Mouse (Mus musculus): ENCODE data around the gene Pon3. TPM values are rescaled to one million over a fixed set of nuclear protein-coding genes. Genes with fewer than 3 reads are reported as not detected.

Pon3 gene
- polyA plus RNA-seq, 1 experiment from 2014 or later: 62.9 TPM

GRCm38 (mm10) chr6:5179189-5179588 lies 76.9 kb downstream of the Pon3 start:
- ATAC-seq: no peak
- Histone ChIP-seq H3K9ac (ENCODE audit: low read depth, low read length) (no peak overlapping the region), H3K27ac (ENCODE audit: low read depth, low read length) (no peak overlapping the region), H3K9me3 (ENCODE audit: control insufficient read depth) (no peaks in the 10 kb centered on the region), H3K4me1 (replicated peaks; ENCODE audit: control insufficient read depth, insufficient read depth, low read length) (no peaks in the 10 kb centered on the region), H3K4me3 (ENCODE audit: low read depth, low read length) (no peak overlapping the region), H3K4me2 (replicated peaks; ENCODE audit: low read depth) (no peak overlapping the region), H3K36me3 (ENCODE audit: control insufficient read depth, insufficient read depth) (no peaks in the 10 kb centered on the region), H3K27me3 (replicated peaks; ENCODE audit: control insufficient read depth, insufficient read depth, low read length) (no peaks in the 10 kb centered on the region)
- WGBS: 94% methylated on average over 6 of the region's 6 CpGs
- no peak for TF ChIP-seq CTCF (IDR thresholded peaks at IDR 0.05; ENCODE audit: low read depth)

GRCm38 (mm10) chr6:5177967-5178891 lies 77.9 kb downstream of the Pon3 start:
- Histone ChIP-seq H3K4me1 (replicated peaks; ENCODE audit: control insufficient read depth, insufficient read depth, low read length) (no peaks in the 10 kb centered on the region), H3K4me2 (replicated peaks; ENCODE audit: low read depth) (no peak overlapping the region), H3K9me3 (ENCODE audit: control insufficient read depth) (no peaks in the 10 kb centered on the region), H3K27me3 (replicated peaks; ENCODE audit: control insufficient read depth, insufficient read depth, low read length) (no peaks in the 10 kb centered on the region), H3K27ac (ENCODE audit: low read depth, low read length) (no peak overlapping the region), H3K9ac (ENCODE audit: low read depth, low read length) (no peak overlapping the region), H3K4me3 (ENCODE audit: low read depth, low read length) (no peak overlapping the region), H3K36me3 (ENCODE audit: control insufficient read depth, insufficient read depth) (no peaks in the 10 kb centered on the region)
- TF ChIP-seq CTCF (IDR thresholded peaks at IDR 0.05; ENCODE audit: low read depth): no peak
- no peak for ATAC-seq
- 67% methylated on average over 19 of the region's 19 CpGs for WGBS

GRCm38 (mm10) chr6:5174179-5174812 lies 81.8 kb downstream of the Pon3 start:
- TF ChIP-seq CTCF (IDR thresholded peaks at IDR 0.05; ENCODE audit: low read depth): no peak
- H3K36me3 ChIP-seq (ENCODE audit: control insufficient read depth, insufficient read depth): no peaks in the 10 kb centered on the region
- 79% methylated on average over 10 of the region's 10 CpGs for WGBS

GRCm38 (mm10) chr6:5172571-5172970 lies 83.5 kb downstream of the Pon3 start:
- WGBS: 81% methylated on average over 9 of the region's 9 CpGs
- 0 out of 2 replicates have a peak, but pooled peaks cover 3% of the 10 kb centered on the region for H3K27me3 ChIP-seq (replicated peaks; ENCODE audit: control insufficient read depth, insufficient read depth, low read length)
- no peak overlapping the region for H3K27ac ChIP-seq (ENCODE audit: low read depth, low read length)
- no peak for TF ChIP-seq CTCF (IDR thresholded peaks at IDR 0.05; ENCODE audit: low read depth)
- no peak overlapping the region for H3K9ac ChIP-seq (ENCODE audit: low read depth, low read length)
- no peaks in the 10 kb centered on the region for H3K4me1 ChIP-seq (replicated peaks; ENCODE audit: control insufficient read depth, insufficient read depth, low read length)
- no peaks in the 10 kb centered on the region for H3K36me3 ChIP-seq (ENCODE audit: control insufficient read depth, insufficient read depth)
- no peak overlapping the region for H3K4me2 ChIP-seq (replicated peaks; ENCODE audit: low read depth)
- H3K4me3 ChIP-seq (ENCODE audit: low read depth, low read length): no peak overlapping the region
- H3K9me3 ChIP-seq (ENCODE audit: control insufficient read depth): no peaks in the 10 kb centered on the region
- ATAC-seq: no peak

More at GRCm38 (mm10) chr6:5174179-5174812, 81.8 kb downstream of the Pon3 start:
- Histone ChIP-seq H3K27me3 (replicated peaks; ENCODE audit: control insufficient read depth, insufficient read depth, low read length) (0 out of 2 replicates have a peak, but pooled peaks cover 3% of the 10 kb centered on the region), H3K4me1 (replicated peaks; ENCODE audit: control insufficient read depth, insufficient read depth, low read length) (no peaks in the 10 kb centered on the region), H3K9ac (ENCODE audit: low read depth, low read length) (no peak overlapping the region), H3K4me2 (replicated peaks; ENCODE audit: low read depth) (no peak overlapping the region), H3K27ac (ENCODE audit: low read depth, low read length) (no peak overlapping the region), H3K4me3 (ENCODE audit: low read depth, low read length) (no peak overlapping the region), H3K9me3 (ENCODE audit: control insufficient read depth) (no peaks in the 10 kb centered on the region)
- no peak for ATAC-seq

GRCm38 (mm10) chr6:5171418-5171817 lies 84.7 kb downstream of the Pon3 start:
- 57% methylated on average over 4 of the region's 4 CpGs for WGBS
- Histone ChIP-seq H3K27ac (ENCODE audit: low read depth, low read length) (no peak overlapping the region), H3K27me3 (replicated peaks; ENCODE audit: control insufficient read depth, insufficient read depth, low read length) (0 out of 2 replicates have a peak, but pooled peaks cover 3% of the 10 kb centered on the region), H3K9ac (ENCODE audit: low read depth, low read length) (no peak overlapping the region), H3K4me2 (replicated peaks; ENCODE audit: low read depth) (no peak overlapping the region), H3K4me3 (ENCODE audit: low read depth, low read length) (no peak overlapping the region), H3K9me3 (ENCODE audit: control insufficient read depth) (no peaks in the 10 kb centered on the region), H3K36me3 (ENCODE audit: control insufficient read depth, insufficient read depth) (no peaks in the 10 kb centered on the region), H3K4me1 (replicated peaks; ENCODE audit: control insufficient read depth, insufficient read depth, low read length) (no peaks in the 10 kb centered on the region)
- ATAC-seq: no peak
- TF ChIP-seq CTCF (IDR thresholded peaks at IDR 0.05; ENCODE audit: low read depth): no peak

Other genes starting within 250 kb of the Pon3 start
- gene Pon1, start 62.3 kb downstream of the Pon3 start, polyA plus RNA-seq (2015; fragmentation: Nextera tagmentation; extraction: Ambion mirVana): not detected in 2 replicates
- gene Pon2, start 42.2 kb upstream of the Pon3 start, polyA plus RNA-seq (2015; fragmentation: Nextera tagmentation; extraction: Ambion mirVana): 179 and 207 TPM in 2 replicates
- gene Asb4, start 127.1 kb upstream of the Pon3 start, polyA plus RNA-seq (2015; fragmentation: Nextera tagmentation; extraction: Ambion mirVana): 1.3 and 1.8 TPM in 2 replicates
- gene Pdk4, start 240.0 kb upstream of the Pon3 start, polyA plus RNA-seq (2015; fragmentation: Nextera tagmentation; extraction: Ambion mirVana): 12.6 and 23.4 TPM in 2 replicates

Measured in intestine, postnatal 0 days (tissue).